Mouse (Mus musculus) stomach, embryonic 16.5 days (tissue): ENCODE data around the gene Dennd6a. TPM values are rescaled to one million over a fixed set of nuclear protein-coding genes. Genes with fewer than 3 reads are reported as not detected.
"Not testable (repeated sequence)": the region's sequence is repeated elsewhere in the genome, so short reads cannot be mapped to it uniquely, and the experiment has no call there.

Experiments
- ATAC-seq: fragments of 200-750 bp; cut with Nextera tagmentation; 2 replicates; pipeline ENCODE4 v1.8.0; 2017; ENCODE audit warnings: moderate number of reproducible peaks, moderate TSS enrichment; ENCODE audit not compliant: insufficient read depth, low FRiP score
- H3K27ac ChIP-seq: fragments of 300-500 bp; sonication (generic); 2 replicates; pipeline ENCODE4 v1.5.1; 2014; ENCODE audit warnings: low read length
- H3K27me3 ChIP-seq: fragments of 300-500 bp; sonication (generic); 2 replicates; pipeline ENCODE4 v1.6.1; 2014; ENCODE audit warnings: low read length, control low read depth, mixed read lengths; ENCODE audit not compliant: control insufficient read depth, insufficient read depth
- H3K36me3 ChIP-seq: fragments of 300-500 bp; sonication (generic); 2 replicates; pipeline ENCODE4 v1.6.1; 2014; ENCODE audit warnings: low read length; ENCODE audit not compliant: control insufficient read depth, insufficient read depth
- H3K4me1 ChIP-seq: fragments of 300-500 bp; sonication (generic); 2 replicates; pipeline ENCODE4 v1.6.1; 2014; ENCODE audit warnings: low read length, control low read depth, mixed read lengths; ENCODE audit not compliant: control insufficient read depth, insufficient read depth
- H3K4me2 ChIP-seq: fragments of 300-500 bp; sonication (generic); 2 replicates; pipeline ENCODE4 v1.6.1; 2014; ENCODE audit warnings: low read depth, low read length, mixed read lengths
- H3K4me3 ChIP-seq: fragments of 300-500 bp; sonication (generic); replicated peaks from 2 replicates; pipeline ENCODE4 v1.5.1; 2014; ENCODE audit warnings: mild to moderate bottlenecking, low read length
- H3K9ac ChIP-seq: fragments of 300-500 bp; sonication (generic); 2 replicates; pipeline ENCODE4 v1.6.1; 2014; ENCODE audit warnings: low read length
- H3K9me3 ChIP-seq: fragments of 300-500 bp; sonication (generic); replicated peaks from 2 replicates; pipeline ENCODE4 v1.6.1; 2016; ENCODE audit warnings: low read length, control low read depth; ENCODE audit not compliant: control insufficient read depth
- WGBS: fragments of 180-500 bp; shearing (Covaris S2); extraction: QIAGEN DNeasy Blood & Tissue Kit; methylation state at CpG from one replicate; pipeline ENCODE4 v1.1.7; 2014; 5-methylcytosine and 5-hydroxymethylcytosine counted together
- microRNA-seq: library from miRNA; unstranded; fragments of <30 nt; microRNA quantifications from one replicate; pipeline ENCODE4, GENCODE M21; 2016
- polyA plus RNA-seq: library from polyadenylated mRNA; unstranded; fragments of >200 nt; fragmentation: Nextera tagmentation; extraction: Ambion mirVana; gene quantifications from 2 replicates; pipeline ENCODE4 v1.2.1, GENCODE M21; 2015

The Dennd6a gene
- polyA plus RNA-seq, 1 experiment from 2014 or later, result 23.2 TPM

GRCm38 (mm10) chr14:26669292-26670073 is 95.8 kb downstream of the Dennd6a start, which contains the start of gene Pde12:
TSS of gene Pde12 (minus strand) at chr14:26669883.
- under 1% methylated on average over 70 of the region's 70 CpGs for WGBS
- Histone ChIP-seq H3K27me3 (no peaks in the 10 kb centered on the region), H3K4me1 (peaks cover 13% of the 10 kb centered on the region), H3K4me2 (peak within 1 kb of the TSS; percentile 83), H3K36me3 (no peaks in the 10 kb centered on the region), H3K9ac (peak within 1 kb of the TSS; percentile 78), H3K9me3 (no peaks in the 10 kb centered on the region; the same call in 1 of the 2 replicates), H3K27ac (peak within 1 kb of the TSS; percentile 95), H3K4me3 (peak within 1 kb of the TSS; percentile 94)
- ATAC-seq, result peak; percentile 92

- Histone ChIP-seq H3K27ac (no peak overlapping the region), H3K4me3 (no peak overlapping the region), H3K27me3 (no peaks in the 10 kb centered on the region), H3K9ac (no peak overlapping the region), H3K4me1 (peaks cover 13% of the 10 kb centered on the region), H3K4me2 (no peak overlapping the region), H3K36me3 (no peaks in the 10 kb centered on the region), H3K9me3 (no peaks in the 10 kb centered on the region; the same call in 1 of the 2 replicates)
- ATAC-seq, result no peak
Measured at GRCm38 (mm10) chr14:26670964-26671363, 97.3 kb downstream of the Dennd6a start.

GRCm38 (mm10) chr14:26671870-26672615 is 98.4 kb downstream of the Dennd6a start:
- not testable (repeated sequence) for ATAC-seq, H3K9me3 ChIP-seq, H3K27me3 ChIP-seq, H3K27ac ChIP-seq, H3K4me1 ChIP-seq, H3K4me2 ChIP-seq, H3K36me3 ChIP-seq, H3K9ac ChIP-seq, H3K4me3 ChIP-seq
- WGBS, result 52% methylated on average over 17 of the region's 17 CpGs

GRCm38 (mm10) chr14:26674476-26675169 is 101.0 kb downstream of the Dennd6a start:
- H3K27me3 ChIP-seq, H3K36me3 ChIP-seq, H3K4me1 ChIP-seq, H3K9ac ChIP-seq, H3K9me3 ChIP-seq, H3K4me3 ChIP-seq, H3K4me2 ChIP-seq: not testable (repeated sequence)
- H3K27ac ChIP-seq, result peak overlapping the region; percentile 15
- 68% methylated on average over 2 of the region's 2 CpGs for WGBS
- ATAC-seq, result peak; percentile 59; the same call in 1 of the 2 replicates

GRCm38 (mm10) chr14:26675371-26675770 is 101.7 kb downstream of the Dennd6a start:
- H3K4me1 ChIP-seq, result peaks cover 4% of the 10 kb centered on the region; the same call in 1 of the 2 replicates
- 20% methylated on average over 12 of the region's 12 CpGs for WGBS
- ATAC-seq, result no peak
- H3K36me3 ChIP-seq, result no peaks in the 10 kb centered on the region
- H3K27me3 ChIP-seq, result no peaks in the 10 kb centered on the region
- H3K9ac ChIP-seq, result no peak overlapping the region
- H3K27ac ChIP-seq, result peak overlapping the region; percentile 15; the same call in 1 of the 2 replicates
- H3K4me2 ChIP-seq, result peak overlapping the region; percentile 21
- 0 out of 2 replicates have a peak overlapping the region, but pooled peaks have one; percentile 2 for H3K4me3 ChIP-seq
- H3K9me3 ChIP-seq, result no peaks in the 10 kb centered on the region; the same call in 1 of the 2 replicates

GRCm38 (mm10) chr14:26675791-26676190 is 102.1 kb downstream of the Dennd6a start:
- no peak overlapping the region for H3K27ac ChIP-seq
- no peaks in the 10 kb centered on the region for H3K36me3 ChIP-seq
- no peaks in the 10 kb centered on the region; the same call in 1 of the 2 replicates for H3K9me3 ChIP-seq
- H3K4me2 ChIP-seq, result peak overlapping the region; percentile 21
- 74% methylated on average over 5 of the region's 5 CpGs for WGBS
- no peaks in the 10 kb centered on the region for H3K27me3 ChIP-seq
- 0 out of 2 replicates have a peak overlapping the region, but pooled peaks have one; percentile 2 for H3K4me3 ChIP-seq
- no peaks in the 10 kb centered on the region for H3K4me1 ChIP-seq
- ATAC-seq, result no peak
- H3K9ac ChIP-seq, result no peak overlapping the region

Small RNA genes lying within 50 kb of the gene (microRNA-seq; reads per million reads assigned to microRNA genes)
- gene Mir7672, result 0.83 reads per million

Other genes with a start within 250 kb of the Dennd6a start
- gene Slmap, start 38.9 kb upstream of the Dennd6a start, polyA plus RNA-seq, result 59.1 and 60.6 TPM in 2 replicates
- 645 and 647 TPM in 2 replicates for gene Arf4, start 64.2 kb downstream of the Dennd6a start, polyA plus RNA-seq
- gene Pde12, start 96.0 kb downstream of the Dennd6a start, polyA plus RNA-seq, result 9.0 and 9.3 TPM in 2 replicates
- 0.05 and 0.06 TPM in 2 replicates for gene Dnah12, start 119.4 kb downstream of the Dennd6a start, polyA plus RNA-seq